Mouse (Mus musculus) intestine, postnatal 0 days (tissue): ENCODE measurements around the gene Ifih1. TPM values are rescaled to one million over a fixed set of nuclear protein-coding genes. Genes with fewer than 3 reads are reported as not detected.

ENCODE experiments used
- ATAC-seq: fragments of 200-750 bp; cut with Nextera tagmentation; 2 replicates; pipeline ENCODE4 v1.8.0; 2017; ENCODE audit warnings: mild to moderate bottlenecking, moderate TSS enrichment, moderate library complexity
- H3K27ac ChIP-seq: fragments of 300-500 bp; sonication (generic); 2 replicates; pipeline ENCODE4 v1.5.1; 2014; ENCODE audit warnings: mild to moderate bottlenecking, low read depth, low read length, moderate library complexity
- H3K27me3 ChIP-seq: fragments of 300-500 bp; sonication (generic); replicated peaks from 2 replicates; pipeline ENCODE4 v1.6.1; 2014; ENCODE audit warnings: low read length, mixed read lengths; ENCODE audit not compliant: control insufficient read depth, insufficient read depth
- H3K36me3 ChIP-seq: fragments of 300-500 bp; sonication (generic); 2 replicates; pipeline ENCODE4 v1.6.1; 2014; ENCODE audit warnings: mild to moderate bottlenecking, moderate library complexity; ENCODE audit not compliant: control insufficient read depth, insufficient read depth
- H3K4me1 ChIP-seq: fragments of 300-500 bp; sonication (generic); replicated peaks from 2 replicates; pipeline ENCODE4 v1.6.1; 2014; ENCODE audit warnings: antibody characterized with exemption, low read length, mixed read lengths; ENCODE audit not compliant: control insufficient read depth, insufficient read depth
- H3K4me2 ChIP-seq: fragments of 300-500 bp; sonication (generic); replicated peaks from 2 replicates; pipeline ENCODE4 v1.6.1; 2014; ENCODE audit warnings: low read depth, mild to moderate bottlenecking, moderate library complexity
- H3K4me3 ChIP-seq: fragments of 300-500 bp; sonication (generic); 2 replicates; pipeline ENCODE4 v1.5.1; 2014; ENCODE audit warnings: low read depth, low read length
- H3K9ac ChIP-seq: fragments of 300-500 bp; sonication (generic); 2 replicates; pipeline ENCODE4 v1.6.1; 2014; ENCODE audit warnings: mild to moderate bottlenecking, low read depth, low read length
- H3K9me3 ChIP-seq: fragments of 300-500 bp; sonication (generic); 2 replicates; pipeline ENCODE4 v1.6.1; 2016; ENCODE audit warnings: mixed run types; ENCODE audit not compliant: control insufficient read depth
- CTCF ChIP-seq: sonication (generic); IDR thresholded peaks from 2 replicates; pipeline ENCODE4 v1.5.1; 2016; ENCODE audit warnings: low read depth, mild to moderate bottlenecking, control low read depth, antibody characterized with exemption, moderate library complexity
- WGBS: fragments of 180-500 bp; shearing (Covaris S2); extraction: QIAGEN DNeasy Blood & Tissue Kit; methylation state at CpG from one replicate; pipeline ENCODE4 v1.1.7; 2014; 5-methylcytosine and 5-hydroxymethylcytosine counted together
- polyA plus RNA-seq: library from polyadenylated mRNA; unstranded; fragments of >200 nt; fragmentation: Nextera tagmentation; extraction: Ambion mirVana; gene quantifications from 2 replicates; pipeline ENCODE4 v1.2.1, GENCODE M21; 2015

The Ifih1 gene
- polyA plus RNA-seq, 1 experiment from 2014 or later = 14.1 TPM

DNA sequence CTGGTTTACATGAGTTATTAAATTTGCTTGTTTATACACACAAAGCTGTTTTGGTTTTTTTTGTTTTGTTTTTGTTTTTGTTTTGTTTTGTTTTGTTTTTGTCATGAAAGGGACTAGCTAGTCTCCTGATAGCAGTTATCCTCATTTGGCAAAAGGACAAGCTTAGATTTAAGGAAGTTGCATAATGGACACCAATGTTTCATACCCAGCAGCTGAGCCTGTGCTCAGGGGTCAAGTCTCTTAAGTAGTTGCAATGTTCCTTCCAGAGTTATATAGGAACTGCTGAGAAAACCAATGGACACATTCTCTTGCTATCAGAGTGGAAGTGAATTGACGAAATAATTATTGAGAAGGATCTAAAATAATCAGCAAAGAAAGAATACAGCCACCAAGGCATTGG lies 10.0 kb upstream of the Ifih1 start:
- Histone ChIP-seq H3K4me1 (no peaks in the 10 kb centered on the region), H3K27me3 (no peaks in the 10 kb centered on the region), H3K9me3 (no peaks in the 10 kb centered on the region), H3K27ac (no peak overlapping the region), H3K4me2 (no peak overlapping the region), H3K36me3 (no peaks in the 10 kb centered on the region), H3K4me3 (no peak overlapping the region), H3K9ac (no peak overlapping the region)
- ATAC-seq = no peak
- WGBS = 76% methylated on average over 1 of the region's 1 CpGs
- TF ChIP-seq CTCF = no peak

DNA sequence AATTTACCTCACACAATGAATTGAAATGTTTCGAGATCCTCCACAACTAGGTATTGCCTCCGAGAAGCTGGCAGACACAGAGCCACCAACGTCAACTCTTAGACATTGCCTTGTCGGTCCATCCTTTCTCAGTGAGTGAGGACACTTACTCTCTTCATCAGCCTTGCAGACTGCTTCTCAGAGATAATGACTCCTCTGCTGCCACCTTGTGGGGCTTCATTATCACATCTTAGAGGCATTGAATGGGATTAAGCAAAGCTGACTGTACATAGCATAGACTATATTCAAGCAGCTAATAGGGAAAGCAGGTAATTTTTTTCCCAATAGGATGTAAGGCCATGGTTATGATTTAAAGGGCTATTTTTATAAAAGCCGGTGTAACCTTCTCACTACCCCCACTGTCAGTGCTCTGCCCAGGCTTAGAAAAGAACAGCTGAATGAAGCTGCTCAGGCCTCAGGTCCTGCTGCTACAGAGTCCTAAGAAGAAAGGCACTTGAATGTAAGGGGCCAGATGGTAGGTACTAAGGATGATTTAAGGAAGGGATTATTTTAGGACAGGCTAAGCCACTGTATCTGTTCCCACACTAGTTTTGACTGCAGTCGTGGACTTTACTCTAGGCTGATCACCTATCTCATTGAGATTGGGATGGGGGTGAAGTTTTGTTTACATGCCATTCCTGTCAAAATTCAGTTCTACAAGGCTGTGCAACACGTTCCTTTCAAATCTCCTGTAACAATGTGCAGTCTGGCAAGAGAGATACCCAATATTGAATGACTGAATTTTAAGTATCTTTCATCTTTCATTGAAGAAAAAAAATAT lies 8.7 kb upstream of the Ifih1 start:
- no peak overlapping the region for H3K4me3 ChIP-seq
- no peak overlapping the region for H3K27ac ChIP-seq
- H3K9ac ChIP-seq = no peak overlapping the region
- no peak overlapping the region for H3K4me2 ChIP-seq
- peak; percentile 81 for TF ChIP-seq CTCF
- no peaks in the 10 kb centered on the region for H3K27me3 ChIP-seq
- no peaks in the 10 kb centered on the region for H3K9me3 ChIP-seq
- no peaks in the 10 kb centered on the region for H3K4me1 ChIP-seq
- WGBS = 42% methylated on average over 7 of the region's 7 CpGs
- H3K36me3 ChIP-seq = no peaks in the 10 kb centered on the region
- ATAC-seq = 0 out of 2 replicates have a peak, but pooled peaks have one; percentile 22

DNA sequence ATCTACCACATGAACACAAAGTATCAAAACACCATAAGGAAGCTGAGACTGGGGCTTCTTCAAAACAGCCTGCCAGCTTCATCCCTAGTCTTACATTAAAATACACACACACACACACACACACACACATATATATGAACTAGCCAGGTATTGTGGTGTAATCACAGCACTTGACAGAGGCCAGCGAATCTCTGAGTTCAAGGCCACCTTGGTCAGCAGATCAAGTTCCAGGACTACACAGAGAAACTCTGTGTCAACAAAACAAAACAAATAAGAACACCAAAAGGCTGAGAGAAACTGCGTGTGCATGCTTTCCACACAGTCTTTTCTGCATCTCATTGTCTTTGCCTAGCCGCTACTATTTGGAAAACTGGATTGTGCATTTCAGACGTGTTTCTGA lies 6.4 kb upstream of the Ifih1 start:
- H3K4me1 ChIP-seq = no peaks in the 10 kb centered on the region
- no peak for TF ChIP-seq CTCF
- no peaks in the 10 kb centered on the region for H3K27me3 ChIP-seq
- ATAC-seq = no peak
- H3K36me3 ChIP-seq = no peaks in the 10 kb centered on the region
- 62% methylated on average over 4 of the region's 4 CpGs for WGBS
- H3K9ac ChIP-seq = no peak overlapping the region
- no peak overlapping the region for H3K27ac ChIP-seq
- H3K4me2 ChIP-seq = no peak overlapping the region
- H3K4me3 ChIP-seq = no peak overlapping the region
- H3K9me3 ChIP-seq = no peaks in the 10 kb centered on the region

DNA sequence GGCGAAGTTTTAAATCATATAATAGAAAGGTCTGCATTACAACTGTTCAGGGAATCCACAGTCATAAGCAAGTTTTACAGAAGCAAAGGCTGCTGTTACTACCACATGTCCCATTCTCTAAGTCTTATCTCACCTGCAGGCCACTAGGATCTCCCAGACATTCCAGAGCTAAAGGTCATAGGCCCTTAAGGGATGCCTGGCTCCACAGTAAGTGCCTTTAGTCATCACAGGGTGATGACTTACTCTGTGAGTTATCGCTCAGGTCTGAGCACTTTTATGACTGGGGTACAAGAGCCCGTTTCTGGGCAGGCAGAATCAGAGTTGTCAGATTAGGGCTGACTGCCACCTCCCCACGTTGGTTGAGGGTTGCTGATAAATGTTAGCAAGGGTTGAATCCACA lies 5.8 kb upstream of the Ifih1 start:
- no peak overlapping the region for H3K27ac ChIP-seq
- H3K9ac ChIP-seq = no peak overlapping the region
- no peak for TF ChIP-seq CTCF
- H3K4me3 ChIP-seq = no peak overlapping the region
- H3K4me2 ChIP-seq = no peak overlapping the region
- peak; percentile 69 for ATAC-seq
- no peaks in the 10 kb centered on the region for H3K27me3 ChIP-seq
- WGBS = 36% methylated on average over 4 of the region's 4 CpGs
- no peaks in the 10 kb centered on the region for H3K9me3 ChIP-seq
- no peaks in the 10 kb centered on the region for H3K4me1 ChIP-seq
- H3K36me3 ChIP-seq = no peaks in the 10 kb centered on the region

DNA sequence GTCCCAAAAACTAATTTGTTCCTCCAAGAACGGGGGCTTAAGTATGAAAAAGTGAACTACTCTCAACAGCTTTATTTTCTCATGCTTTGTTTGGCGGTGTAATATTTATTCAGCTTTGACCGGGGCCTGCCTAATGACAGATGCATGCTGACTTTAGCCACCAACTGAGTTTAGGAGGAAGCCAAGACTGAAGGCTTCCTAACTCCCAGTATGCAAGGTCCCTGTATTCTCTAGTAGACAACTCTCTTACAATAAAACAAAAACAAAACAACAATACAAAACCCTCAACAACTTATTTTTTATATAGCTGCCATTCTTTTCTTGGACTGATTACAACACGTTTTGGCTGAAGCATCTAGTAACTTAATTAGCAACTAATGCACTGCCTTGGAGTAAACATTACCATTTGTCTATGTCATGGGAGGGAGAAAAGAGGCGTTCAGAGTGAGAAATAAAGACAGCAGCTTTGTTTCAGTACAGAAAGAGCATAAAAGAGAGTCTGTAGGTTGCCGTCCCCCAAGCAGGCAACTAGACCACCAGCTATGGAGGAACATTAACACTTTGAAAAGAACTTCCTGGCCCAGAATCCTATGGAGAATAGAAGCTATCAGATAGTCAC lies 725 bp upstream of the Ifih1 start:
- peak overlapping the region; percentile 89; the same call in 1 of the 2 replicates for H3K27ac ChIP-seq
- H3K9ac ChIP-seq = no peak overlapping the region
- H3K4me3 ChIP-seq = peak overlapping the region; percentile 70
- no peaks in the 10 kb centered on the region for H3K36me3 ChIP-seq
- TF ChIP-seq CTCF = no peak
- peak overlapping the region; percentile 73 for H3K4me2 ChIP-seq
- WGBS = 32% methylated on average over 6 of the region's 6 CpGs
- H3K4me1 ChIP-seq = 0 out of 2 replicates have a peak, but pooled peaks cover 7% of the 10 kb centered on the region
- H3K9me3 ChIP-seq = no peaks in the 10 kb centered on the region
- no peaks in the 10 kb centered on the region for H3K27me3 ChIP-seq
- ATAC-seq = no peak

DNA sequence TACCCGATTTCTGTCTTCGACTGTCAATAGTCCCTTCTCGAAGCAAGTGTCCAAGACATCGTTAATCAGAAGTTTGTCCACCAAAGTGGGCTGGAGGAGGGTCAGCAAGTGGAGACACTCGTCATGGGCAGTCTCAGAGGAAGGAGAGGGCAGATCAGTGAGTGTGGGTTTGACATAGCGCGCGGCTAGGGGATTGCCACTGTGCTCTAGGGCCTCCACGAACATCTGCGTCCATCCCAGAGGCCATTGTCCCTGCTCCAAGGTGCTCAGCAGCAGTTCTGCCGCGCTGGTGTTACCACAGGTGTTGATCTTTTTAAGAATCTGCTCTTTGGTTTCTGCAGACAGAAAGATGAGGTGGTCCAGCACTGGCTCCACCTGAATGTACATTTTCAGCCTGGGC lies 580 bp downstream of the Ifih1 start:
- Histone ChIP-seq H3K4me3 (peak overlapping the region; percentile 70), H3K27me3 (no peaks in the 10 kb centered on the region), H3K9ac (peak overlapping the region; percentile 71), H3K4me2 (peak overlapping the region; percentile 73), H3K4me1 (0 out of 2 replicates have a peak, but pooled peaks cover 7% of the 10 kb centered on the region), H3K36me3 (no peaks in the 10 kb centered on the region), H3K27ac (peak overlapping the region; percentile 89), H3K9me3 (no peaks in the 10 kb centered on the region)
- TF ChIP-seq CTCF = no peak
- ATAC-seq = peak; percentile 37
- 33% methylated on average over 12 of the region's 12 CpGs for WGBS
